Mouse (Mus musculus) left cerebral cortex, adult 2 months (tissue): ENCODE measurements around the gene Ybey. TPM values are rescaled to one million over a fixed set of nuclear protein-coding genes. Genes with fewer than 3 reads are reported as not detected.

Source experiments
- DNase-seq, 2 experiments: peaks; one replicate each; pipeline ENCODE4 v3.0.0; 2021 to 2022; ENCODE audit warnings: low spot score in 2 of 2, mixed read lengths in 1 of 2; ENCODE audit errors: extremely low spot score in 1 of 2
- H3K27ac ChIP-seq: fragments of 200-600 bp; 2 replicates; pipeline ENCODE4 v1.8.1; 2022
- H3K4me3 ChIP-seq: fragments of 200-600 bp; 2 replicates; pipeline ENCODE4 v1.8.1; 2022
- CTCF ChIP-seq: fragments of 200-600 bp; IDR thresholded peaks from 2 replicates; pipeline ENCODE4 v1.8.1; 2022; ENCODE audit warnings: antibody characterized with exemption, mild to moderate bottlenecking, moderate library complexity
- intact Hi-C: fragments of 180-260 bp; cut with DNase I; formaldehyde crosslinking; loops from one replicate; pipeline ENCODE4 v1.15.1; 2025
- total RNA-seq, 2 experiments: library from RNA; stranded (reverse); gene quantifications; 2 replicates each; pipeline ENCODE4 v1.2.3; 2021

Gene Ybey
- total RNA-seq, 2 experiments from 2014 or later = 4.2 to 4.5 TPM

GRCm38 (mm10) chr10:76439107-76439890 lies 29.6 kb downstream of the Ybey start:
- intact Hi-C loops = no loop called here
- no peak overlapping the region for H3K4me3 ChIP-seq

GRCm38 (mm10) chr10:76433925-76434324 lies 35.0 kb downstream of the Ybey start:
- TF ChIP-seq CTCF = no peak
- intact Hi-C loops = no loop called here
- Histone ChIP-seq H3K4me3 (no peak overlapping the region), H3K27ac (no peak overlapping the region)
- DNase-seq = no peak

More at GRCm38 (mm10) chr10:76439107-76439890, 29.6 kb downstream of the Ybey start:
- no peak overlapping the region for H3K27ac ChIP-seq
- DNase-seq = no peak
- no peak for TF ChIP-seq CTCF

GRCm38 (mm10) chr10:76425674-76426073 lies 43.2 kb downstream of the Ybey start:
- intact Hi-C loops = no loop called here
- no peak overlapping the region for H3K4me3 ChIP-seq
- H3K27ac ChIP-seq = no peak overlapping the region
- TF ChIP-seq CTCF = no peak
- DNase-seq = no peak

DNA sequence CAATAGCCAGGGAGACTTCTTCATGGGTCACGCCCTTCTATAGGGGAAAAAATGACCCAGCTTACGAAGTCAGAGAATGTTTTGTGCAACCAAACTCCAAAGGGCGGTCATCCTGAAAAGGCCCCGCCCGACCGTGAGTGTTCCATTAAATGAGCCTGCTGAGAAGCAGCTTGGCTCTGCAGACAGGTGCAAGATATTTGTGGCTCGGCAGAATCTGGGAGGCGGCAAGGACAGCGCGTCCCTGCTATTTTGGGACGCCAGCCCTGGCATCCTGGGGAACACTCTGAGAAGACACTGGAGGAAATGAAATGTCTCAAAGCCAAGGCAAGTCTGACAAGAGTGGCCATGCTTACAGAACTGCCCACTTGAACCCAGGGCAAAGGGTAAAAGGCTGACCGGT lies 52.1 kb downstream of the Ybey start:
- H3K4me3 ChIP-seq = no peak overlapping the region
- intact Hi-C loops = loop anchor here (5.0 kb wide), 1 partner anchor 145 kb away; no protein-coding TSS in a partner anchor
- H3K27ac ChIP-seq = peak overlapping the region; percentile 41
- peak; percentile 23 to 52 for DNase-seq
- no peak for TF ChIP-seq CTCF

Other genes starting within 250 kb of the Ybey start
- 10 to 100 TPM; 58.4 to 63.9 TPM for gene Prmt2, start 231.2 kb downstream of the Ybey start, total RNA-seq
- gene S100b, start 215.3 kb downstream of the Ybey start, total RNA-seq = 100 to 1,000 TPM; 138 to 156 TPM
- 10 to 100 TPM; 61.4 to 63.6 TPM for gene Dip2a, start 123.8 kb downstream of the Ybey start, total RNA-seq
- not detected for gene AC141477.1, start 28.7 kb downstream of the Ybey start, total RNA-seq
- gene Pcnt, start 26.3 kb downstream of the Ybey start, total RNA-seq = 10 to 100 TPM; 22.8 to 26.6 TPM
- gene 2610028H24Rik, start 20.0 kb downstream of the Ybey start, total RNA-seq = not detected
- gene Mcm3ap, start 187 bp downstream of the Ybey start, total RNA-seq = 10 to 100 TPM; 48.4 to 49.0 TPM
- 10 to 100 TPM; 38.8 to 44.1 TPM for gene Lss, start 62.5 kb upstream of the Ybey start, total RNA-seq
- gene Spatc1l, start 93.2 kb upstream of the Ybey start, total RNA-seq = not detected
- gene Ftcd, start 106.5 kb upstream of the Ybey start, total RNA-seq = not detected
- 1 to 10 TPM; 9.1 to 9.5 TPM for gene Col6a2, start 154.5 kb upstream of the Ybey start, total RNA-seq